Mouse (Mus musculus) adrenal gland, postnatal 4 days (tissue): ENCODE data around the gene Cd86. TPM values are rescaled to one million over a fixed set of nuclear protein-coding genes. Genes with fewer than 3 reads are reported as not detected.

Experiments used
- DNase-seq, 2 experiments: peaks; one replicate each; pipeline ENCODE4 v3.0.0; 2021 to 2022; ENCODE audit warnings: low spot score in 2 of 2, mixed read lengths in 2 of 2
- total RNA-seq, 2 experiments: library from RNA; stranded (reverse); gene quantifications; 2 replicates each; pipeline ENCODE4 v1.2.3; 2021

The Cd86 gene
- total RNA-seq, 2 experiments from 2014 or later, result 1.8 to 2.3 TPM

- no peak for DNase-seq
These were observed 4.6 kb downstream of the Cd86 start for GRCm38 (mm10) chr16:36661330-36661729.

GRCm38 (mm10) chr16:36655910-36656309, 10.0 kb downstream of the Cd86 start:
- DNase-seq, result no peak

- DNase-seq, result no peak
These were observed 10.7 kb downstream of the Cd86 start for GRCm38 (mm10) chr16:36655199-36655598.

GRCm38 (mm10) chr16:36651174-36651766, 14.6 kb downstream of the Cd86 start:
- no peak for DNase-seq

- DNase-seq, result no peak
These were observed 15.4 kb downstream of the Cd86 start for GRCm38 (mm10) chr16:36650511-36650910.

GRCm38 (mm10) chr16:36649304-36649703, 16.6 kb downstream of the Cd86 start:
- no peak for DNase-seq

GRCm38 (mm10) chr16:36645124-36645523, 20.8 kb downstream of the Cd86 start:
- DNase-seq, result no peak

- DNase-seq, result no peak
These were observed 23.2 kb downstream of the Cd86 start for GRCm38 (mm10) chr16:36642696-36643046.

- no peak for DNase-seq
These were observed 23.8 kb downstream of the Cd86 start for GRCm38 (mm10) chr16:36641830-36642695.

GRCm38 (mm10) chr16:36640993-36641392, 24.9 kb downstream of the Cd86 start:
- no peak for DNase-seq

- DNase-seq, result no peak
These were observed 25.9 kb downstream of the Cd86 start for GRCm38 (mm10) chr16:36639812-36640504.

GRCm38 (mm10) chr16:36636800-36637199, 29.1 kb downstream of the Cd86 start:
- no peak for DNase-seq

- no peak for DNase-seq
These were observed 30.7 kb downstream of the Cd86 start for GRCm38 (mm10) chr16:36634971-36635710.

GRCm38 (mm10) chr16:36634421-36634820, 31.5 kb downstream of the Cd86 start:
- no peak for DNase-seq

GRCm38 (mm10) chr16:36632229-36632628, 33.7 kb downstream of the Cd86 start:
- DNase-seq, result no peak

GRCm38 (mm10) chr16:36631607-36632006, 34.3 kb downstream of the Cd86 start:
- DNase-seq, result no peak

- no peak for DNase-seq
These were observed 38.1 kb downstream of the Cd86 start for GRCm38 (mm10) chr16:36627740-36628139.

- DNase-seq, result no peak
These were observed 39.2 kb downstream of the Cd86 start for GRCm38 (mm10) chr16:36626567-36627197.

GRCm38 (mm10) chr16:36625909-36626308, 40.0 kb downstream of the Cd86 start:
- no peak for DNase-seq

GRCm38 (mm10) chr16:36622320-36622719, 43.6 kb downstream of the Cd86 start:
- DNase-seq, result no peak

GRCm38 (mm10) chr16:36621108-36621507, 44.8 kb downstream of the Cd86 start:
- no peak for DNase-seq
